Mouse (Mus musculus) limb, embryonic 14.5 days (tissue): ENCODE results near the gene Usp48. TPM values are rescaled to one million over a fixed set of nuclear protein-coding genes. Genes with fewer than 3 reads are reported as not detected.

Experiments used
- ATAC-seq: fragments of 200-750 bp; cut with Nextera tagmentation; 2 replicates; pipeline ENCODE4 v1.8.0; 2017; ENCODE audit warnings: low read depth, moderate number of reproducible peaks, moderate TSS enrichment; ENCODE audit not compliant: low FRiP score
- DNase-seq: peaks from one replicate; pipeline ENCODE4 v3.0.0-alpha.2; 2015; ENCODE audit warnings: low spot score
- H3K27ac ChIP-seq: fragments of 300-500 bp; sonication (generic); replicated peaks from 2 replicates; pipeline ENCODE4 v1.5.1; 2014; ENCODE audit warnings: low read depth, mild to moderate bottlenecking, low read length, moderate library complexity, mixed read lengths
- H3K27me3 ChIP-seq: fragments of 300-500 bp; sonication (generic); 2 replicates; pipeline ENCODE4 v1.6.1; 2014; ENCODE audit warnings: low read length, mixed read lengths; ENCODE audit not compliant: control insufficient read depth, insufficient read depth
- H3K36me3 ChIP-seq: fragments of 300-500 bp; sonication (generic); 2 replicates; pipeline ENCODE4 v1.6.1; 2014; ENCODE audit warnings: mild to moderate bottlenecking, low read length, moderate library complexity, mixed read lengths; ENCODE audit not compliant: control insufficient read depth, insufficient read depth
- H3K4me1 ChIP-seq: fragments of 300-500 bp; sonication (generic); 2 replicates; pipeline ENCODE4 v1.6.1; 2014; ENCODE audit warnings: antibody characterized with exemption, low read length, mixed read lengths; ENCODE audit not compliant: control insufficient read depth, insufficient read depth
- H3K4me2 ChIP-seq: fragments of 300-500 bp; sonication (generic); replicated peaks from 2 replicates; pipeline ENCODE4 v1.6.1; 2014; ENCODE audit warnings: low read depth, mild to moderate bottlenecking, low read length, moderate library complexity; ENCODE audit not compliant: severe bottlenecking
- H3K4me3 ChIP-seq: fragments of 300-500 bp; sonication (generic); replicated peaks from 2 replicates; pipeline ENCODE4 v1.5.1; 2014; ENCODE audit warnings: low read length
- H3K9ac ChIP-seq: fragments of 300-500 bp; sonication (generic); 2 replicates; pipeline ENCODE4 v1.6.1; 2014; ENCODE audit warnings: mild to moderate bottlenecking, low read depth, low read length, moderate library complexity; ENCODE audit not compliant: severe bottlenecking
- H3K9me3 ChIP-seq: fragments of 300-500 bp; sonication (generic); 2 replicates; pipeline ENCODE4 v1.6.1; 2016; ENCODE audit warnings: low read length; ENCODE audit not compliant: control insufficient read depth
- POLR2A ChIP-seq: fragments of 200-500 bp; IDR thresholded peaks from 2 replicates; pipeline ENCODE4 v1.8.0; 2012; ENCODE audit warnings: inconsistent platforms, mild to moderate bottlenecking, moderate library complexity, borderline replicate concordance; ENCODE audit not compliant: insufficient read depth, insufficient read length; ENCODE audit errors: extremely low read depth
- WGBS: fragments of 180-500 bp; shearing (Covaris S2); extraction: QIAGEN DNeasy Blood & Tissue Kit; methylation state at CpG from one replicate; pipeline ENCODE4 v1.1.7; 2014; 5-methylcytosine and 5-hydroxymethylcytosine counted together
- polyA plus RNA-seq, 2 experiments: library from polyadenylated mRNA; depleted of rRNA in 1 of 2; stranded (reverse) in 1 of 2; unstranded in 1 of 2; fragments of >200 nt; fragmentation: Nextera tagmentation in 1 of 2; extraction: Ambion mirVana in 1 of 2; gene quantifications; 2 replicates each; pipeline versions ENCODE4 v1.2.1 to v1.2.3; 2012 to 2014

Gene Usp48
- polyA plus RNA-seq, 2 experiments = 69.3 to 124 TPM

GRCm38 (mm10) chr4:137661078-137661450 is 67.5 kb downstream of the Usp48 start:
- H3K4me1 ChIP-seq = 0 out of 2 replicates have a peak, but pooled peaks cover 3% of the 10 kb centered on the region
- no peaks in the 10 kb centered on the region for H3K9me3 ChIP-seq
- H3K9ac ChIP-seq = no peak overlapping the region
- DNase-seq (no peak), ATAC-seq (no peak)
- TF ChIP-seq POLR2A = no peak
- peaks cover 22% of the 10 kb centered on the region for H3K36me3 ChIP-seq
- no peak overlapping the region for H3K27ac ChIP-seq
- no peak overlapping the region for H3K4me3 ChIP-seq
- peaks cover 20% of the 10 kb centered on the region for H3K27me3 ChIP-seq
- 57% methylated on average over 2 of the region's 2 CpGs for WGBS
- no peak overlapping the region for H3K4me2 ChIP-seq

- no peak for ATAC-seq
- Histone ChIP-seq H3K9ac (no peak overlapping the region), H3K4me1 (0 out of 2 replicates have a peak, but pooled peaks cover 3% of the 10 kb centered on the region), H3K9me3 (no peaks in the 10 kb centered on the region), H3K27ac (no peak overlapping the region), H3K4me3 (no peak overlapping the region), H3K27me3 (peaks cover 20% of the 10 kb centered on the region), H3K4me2 (no peak overlapping the region), H3K36me3 (peaks cover 17% of the 10 kb centered on the region)
- TF ChIP-seq POLR2A = no peak
- DNase-seq = no peak
- 81% methylated on average over 6 of the region's 6 CpGs for WGBS
These were observed 68.0 kb downstream of the Usp48 start for GRCm38 (mm10) chr4:137661547-137661946.

GRCm38 (mm10) chr4:137663491-137663890 is 69.9 kb downstream of the Usp48 start:
- H3K4me2 ChIP-seq = no peak overlapping the region
- no peak for TF ChIP-seq POLR2A
- H3K4me1 ChIP-seq = 0 out of 2 replicates have a peak, but pooled peaks cover 3% of the 10 kb centered on the region
- no peak overlapping the region for H3K4me3 ChIP-seq
- H3K36me3 ChIP-seq = no peaks in the 10 kb centered on the region
- DNase-seq (no peak), ATAC-seq (no peak)
- H3K27ac ChIP-seq = no peak overlapping the region
- no peak overlapping the region for H3K9ac ChIP-seq
- H3K27me3 ChIP-seq = peaks cover 20% of the 10 kb centered on the region
- 71% methylated on average over 4 of the region's 4 CpGs for WGBS
- H3K9me3 ChIP-seq = no peaks in the 10 kb centered on the region

GRCm38 (mm10) chr4:137664433-137664979 is 71.0 kb downstream of the Usp48 start, which contains the start of gene Rap1gap:
TSS of gene Rap1gap (plus strand) at chr4:137664726.
- Histone ChIP-seq H3K4me1 (0 out of 2 replicates have a peak, but pooled peaks cover 3% of the 10 kb centered on the region), H3K4me2 (peak within 1 kb of the TSS; percentile 95), H3K9ac (peak within 1 kb of the TSS; percentile 57), H3K27me3 (peaks cover 20% of the 10 kb centered on the region), H3K9me3 (no peaks in the 10 kb centered on the region), H3K27ac (no peak within 1 kb of the TSS), H3K4me3 (peak within 1 kb of the TSS; percentile 49), H3K36me3 (no peaks in the 10 kb centered on the region)
- ATAC-seq = no peak
- DNase-seq = peak; percentile 27
- TF ChIP-seq POLR2A = no peak
- WGBS = 2% methylated on average over 16 of the region's 44 CpGs

- 0 out of 2 replicates have a peak, but pooled peaks cover 3% of the 10 kb centered on the region for H3K4me1 ChIP-seq
- no peaks in the 10 kb centered on the region for H3K36me3 ChIP-seq
- TF ChIP-seq POLR2A = no peak
- peak overlapping the region; percentile 57 for H3K9ac ChIP-seq
- ATAC-seq (no peak), DNase-seq (no peak)
- H3K27ac ChIP-seq = no peak overlapping the region
- H3K4me3 ChIP-seq = peak overlapping the region; percentile 49
- 22% methylated on average over 10 of the region's 15 CpGs for WGBS
- no peaks in the 10 kb centered on the region for H3K9me3 ChIP-seq
- peak overlapping the region; percentile 95 for H3K4me2 ChIP-seq
- H3K27me3 ChIP-seq = peaks cover 20% of the 10 kb centered on the region
These were observed 71.6 kb downstream of the Usp48 start for GRCm38 (mm10) chr4:137664980-137665675.
